Mouse (Mus musculus): ENCODE results near the gene Tnn. TPM values are rescaled to one million over a fixed set of nuclear protein-coding genes. Genes with fewer than 3 reads are reported as not detected.

Gene Tnn
- polyA plus RNA-seq (2015; fragmentation: Nextera tagmentation; extraction: Ambion mirVana), result 0.15 and 0.19 TPM in 2 replicates

DNA sequence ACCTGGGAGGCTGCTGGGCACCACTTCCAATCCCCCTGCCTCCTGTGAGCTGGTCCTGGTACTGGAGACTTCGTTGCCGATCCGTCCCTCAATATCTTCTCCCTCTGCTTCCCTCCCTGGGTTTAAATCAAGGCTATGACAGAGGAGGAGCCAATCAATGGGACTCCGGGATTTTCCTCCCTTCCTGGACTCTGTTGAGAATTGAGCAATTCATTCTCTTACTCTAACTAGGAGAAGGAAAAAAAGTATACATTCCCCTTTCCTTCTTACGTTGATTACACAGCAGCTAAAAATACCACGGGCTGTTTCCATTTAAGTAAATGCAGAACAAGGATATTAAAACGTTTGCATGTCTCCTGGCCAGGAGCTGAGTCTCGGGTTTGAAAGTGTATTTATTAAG, at the start of gene Tnn:
Gene Tnn (minus strand): TSS at position 101 of the 400 bp plus-strand sequence.
- no peak within 1 kb of the TSS for H3K4me2 ChIP-seq (ENCODE audit: low read length)
- H3K27me3 ChIP-seq (replicated peaks; ENCODE audit: control insufficient read depth, insufficient read depth, low read length), result no peaks in the 10 kb centered on the region
- no peak within 1 kb of the TSS for H3K4me3 ChIP-seq (replicated peaks; ENCODE audit: low read length)
- H3K27ac ChIP-seq (ENCODE audit: low read length), result no peak within 1 kb of the TSS
- 78% methylated on average over 8 of the region's 8 CpGs for WGBS
- H3K9me3 ChIP-seq (ENCODE audit: control insufficient read depth, low read length), result no peaks in the 10 kb centered on the region
- H3K9ac ChIP-seq (replicated peaks; ENCODE audit: low read depth, low read length), result no peak within 1 kb of the TSS
- ATAC-seq, result no peak
- no peaks in the 10 kb centered on the region for H3K36me3 ChIP-seq (ENCODE audit: control insufficient read depth, insufficient read depth)
- H3K4me1 ChIP-seq (replicated peaks; ENCODE audit: control insufficient read depth, insufficient read depth, low read length), result peaks cover 10% of the 10 kb centered on the region

DNA sequence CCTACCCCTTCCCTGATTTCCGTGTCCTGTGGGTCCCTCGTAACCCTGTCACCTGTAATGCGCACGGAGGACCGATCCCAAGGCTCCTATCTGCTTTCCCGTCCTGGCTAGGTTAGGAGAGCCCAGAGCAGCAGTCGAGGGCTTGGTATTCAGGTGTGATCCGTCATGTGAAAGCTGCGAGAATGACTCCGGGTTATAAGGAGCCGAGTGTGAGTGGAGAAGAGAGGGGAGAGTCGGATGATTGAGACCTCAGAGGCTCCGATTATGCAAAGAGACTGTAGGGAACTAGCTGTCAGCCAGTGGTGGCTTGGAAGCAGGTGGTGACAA, 41.9 kb upstream of the Tnn start:
- no peaks in the 10 kb centered on the region for H3K9me3 ChIP-seq (ENCODE audit: control insufficient read depth, low read length)
- no peak; the same call in 1 of the 2 replicates for ATAC-seq
- peak overlapping the region; percentile 95 for H3K4me3 ChIP-seq (replicated peaks; ENCODE audit: low read length)
- H3K9ac ChIP-seq (replicated peaks; ENCODE audit: low read depth, low read length), result peak overlapping the region; percentile 87
- H3K4me1 ChIP-seq (replicated peaks; ENCODE audit: control insufficient read depth, insufficient read depth, low read length), result peaks cover 13% of the 10 kb centered on the region
- no peaks in the 10 kb centered on the region for H3K27me3 ChIP-seq (replicated peaks; ENCODE audit: control insufficient read depth, insufficient read depth, low read length)
- H3K36me3 ChIP-seq (ENCODE audit: control insufficient read depth, insufficient read depth), result peaks cover 6% of the 10 kb centered on the region
- H3K27ac ChIP-seq (ENCODE audit: low read length), result peak overlapping the region; percentile 75
- 0% methylated on average over 13 of the region's 13 CpGs for whole genome bisulfite sequencing
- peak overlapping the region; percentile 96 for H3K4me2 ChIP-seq (ENCODE audit: low read length)

DNA sequence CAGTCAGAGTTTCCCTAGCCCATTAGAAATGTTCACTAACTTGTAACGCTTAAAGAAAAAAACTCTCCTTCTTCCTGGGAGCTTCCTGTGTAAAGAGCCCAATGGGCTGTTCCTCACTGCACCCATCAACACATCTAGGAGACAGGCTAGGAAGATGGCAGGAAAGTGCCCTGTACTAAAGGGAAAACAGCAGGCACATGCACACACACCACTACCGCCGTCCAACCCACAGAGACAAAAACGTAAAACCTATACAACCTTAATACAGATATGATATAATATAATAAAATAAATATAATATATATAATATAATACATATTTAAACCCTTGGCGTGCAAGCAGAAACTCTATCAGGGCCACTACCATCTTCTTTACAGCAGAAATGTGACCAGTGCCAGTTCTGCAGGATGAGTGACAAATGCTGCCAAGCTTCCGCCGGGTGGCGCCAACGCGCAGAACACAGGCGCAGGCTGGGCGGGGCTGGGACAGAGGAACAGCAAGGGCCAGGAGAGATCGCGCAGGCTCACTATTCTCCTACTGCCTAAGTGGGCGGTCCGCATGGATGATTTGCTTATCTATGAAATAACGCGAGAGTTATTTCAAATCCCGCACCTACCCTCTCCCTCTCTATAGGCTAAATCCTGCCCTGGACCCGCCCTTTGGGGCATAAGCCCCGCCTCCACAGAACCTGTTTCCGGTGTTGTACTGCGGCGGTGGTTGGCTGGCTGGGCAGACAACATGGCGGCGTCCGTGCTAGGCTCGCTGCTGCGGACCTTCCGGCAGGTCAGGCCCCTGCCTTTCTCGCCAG, 41.4 kb upstream of the Tnn start, which contains the start of gene Mrps14:
Gene Mrps14 (plus strand): TSS at position 687 of the 808 bp plus-strand sequence.
- peak within 1 kb of the TSS; percentile 95 for H3K4me3 ChIP-seq (replicated peaks; ENCODE audit: low read length)
- H3K4me1 ChIP-seq (replicated peaks; ENCODE audit: control insufficient read depth, insufficient read depth, low read length), result peaks cover 13% of the 10 kb centered on the region
- H3K9me3 ChIP-seq (ENCODE audit: control insufficient read depth, low read length), result no peaks in the 10 kb centered on the region
- peaks cover 6% of the 10 kb centered on the region; the same call in 1 of the 2 replicates for H3K36me3 ChIP-seq (ENCODE audit: control insufficient read depth, insufficient read depth)
- no peaks in the 10 kb centered on the region for H3K27me3 ChIP-seq (replicated peaks; ENCODE audit: control insufficient read depth, insufficient read depth, low read length)
- H3K27ac ChIP-seq (ENCODE audit: low read length), result peak within 1 kb of the TSS; percentile 75
- WGBS, result 6% methylated on average over 31 of the region's 31 CpGs
- ATAC-seq, result peak; percentile 99
- H3K4me2 ChIP-seq (ENCODE audit: low read length), result peak within 1 kb of the TSS; percentile 96
- H3K9ac ChIP-seq (replicated peaks; ENCODE audit: low read depth, low read length), result peak within 1 kb of the TSS; percentile 87

DNA sequence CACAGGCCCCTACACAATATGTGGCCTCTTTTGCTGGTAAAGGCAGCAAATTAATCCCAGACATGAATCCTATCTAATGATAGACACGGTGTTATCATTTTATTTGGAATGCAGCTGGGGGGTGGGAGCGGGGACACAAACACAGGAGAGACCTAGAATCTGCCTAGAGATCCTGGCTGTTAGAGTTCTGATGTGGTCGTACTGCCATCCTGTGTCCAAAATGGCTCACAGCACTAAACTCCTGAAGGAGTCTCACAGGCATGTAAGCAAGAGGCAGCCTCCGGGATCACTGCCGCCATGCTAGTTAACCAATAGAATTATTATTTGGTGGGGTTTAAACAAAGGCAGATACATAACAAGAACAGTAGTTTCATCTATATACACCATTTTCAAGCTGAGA, 31.1 kb upstream of the Tnn start:
- 18% methylated on average over 5 of the region's 5 CpGs for WGBS
- no peak overlapping the region for H3K9ac ChIP-seq (replicated peaks; ENCODE audit: low read depth, low read length)
- H3K4me2 ChIP-seq (ENCODE audit: low read length), result no peak overlapping the region
- ATAC-seq, result peak; percentile 91
- H3K27ac ChIP-seq (ENCODE audit: low read length), result no peak overlapping the region
- no peaks in the 10 kb centered on the region for H3K27me3 ChIP-seq (replicated peaks; ENCODE audit: control insufficient read depth, insufficient read depth, low read length)
- H3K9me3 ChIP-seq (ENCODE audit: control insufficient read depth, low read length), result no peaks in the 10 kb centered on the region
- no peaks in the 10 kb centered on the region for H3K36me3 ChIP-seq (ENCODE audit: control insufficient read depth, insufficient read depth)
- H3K4me3 ChIP-seq (replicated peaks; ENCODE audit: low read length), result no peak overlapping the region
- no peaks in the 10 kb centered on the region for H3K4me1 ChIP-seq (replicated peaks; ENCODE audit: control insufficient read depth, insufficient read depth, low read length)

DNA sequence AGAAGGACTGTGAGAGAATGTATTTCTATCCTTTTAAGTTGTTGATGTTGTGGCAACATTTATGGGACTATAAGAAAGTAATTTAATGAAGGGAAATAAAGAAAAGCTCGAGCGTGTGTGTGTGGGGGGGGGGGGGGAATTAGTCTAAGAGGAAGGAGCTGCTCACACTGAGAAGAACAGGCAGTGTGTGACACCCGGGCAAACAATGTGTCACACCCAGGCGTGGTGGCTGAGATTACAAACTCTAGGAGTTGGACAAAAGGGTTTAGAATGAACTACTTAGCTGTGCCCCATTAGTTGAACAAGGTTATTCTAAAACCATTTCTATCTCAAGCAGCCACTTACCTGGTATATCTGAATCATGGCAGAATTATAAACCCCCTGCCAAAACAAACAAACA, 27.8 kb upstream of the Tnn start:
- no peaks in the 10 kb centered on the region for H3K36me3 ChIP-seq (ENCODE audit: control insufficient read depth, insufficient read depth)
- no peaks in the 10 kb centered on the region for H3K4me1 ChIP-seq (replicated peaks; ENCODE audit: control insufficient read depth, insufficient read depth, low read length)
- 59% methylated on average over 4 of the region's 4 CpGs for WGBS
- H3K27me3 ChIP-seq (replicated peaks; ENCODE audit: control insufficient read depth, insufficient read depth, low read length), result no peaks in the 10 kb centered on the region
- H3K9ac ChIP-seq (replicated peaks; ENCODE audit: low read depth, low read length), result no peak overlapping the region
- H3K27ac ChIP-seq (ENCODE audit: low read length), result no peak overlapping the region
- H3K4me2 ChIP-seq (ENCODE audit: low read length), result no peak overlapping the region
- no peak overlapping the region for H3K4me3 ChIP-seq (replicated peaks; ENCODE audit: low read length)
- ATAC-seq, result no peak
- no peaks in the 10 kb centered on the region for H3K9me3 ChIP-seq (ENCODE audit: control insufficient read depth, low read length)

DNA sequence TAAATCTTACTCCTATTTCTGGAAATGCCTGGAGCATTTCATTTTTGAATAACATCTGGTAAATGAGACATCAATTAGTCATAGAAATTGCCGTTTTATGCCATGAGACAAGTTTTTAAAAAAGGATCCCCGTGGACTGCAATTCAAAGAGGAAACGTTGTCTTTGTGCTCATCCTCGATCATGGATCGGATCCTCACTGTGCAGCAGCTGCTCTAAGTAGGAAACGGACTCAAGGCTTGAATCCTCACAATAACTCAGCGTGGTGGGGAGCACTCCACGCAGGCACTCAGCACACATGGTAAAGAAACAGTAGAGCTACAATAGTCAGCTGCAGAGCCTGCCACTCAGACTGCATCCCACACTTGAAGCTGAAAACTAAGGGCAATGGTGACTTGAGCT, 23.5 kb upstream of the Tnn start:
- Histone ChIP-seq H3K27me3 (replicated peaks; ENCODE audit: control insufficient read depth, insufficient read depth, low read length) (no peaks in the 10 kb centered on the region), H3K9me3 (ENCODE audit: control insufficient read depth, low read length) (no peaks in the 10 kb centered on the region), H3K4me2 (ENCODE audit: low read length) (no peak overlapping the region), H3K4me3 (replicated peaks; ENCODE audit: low read length) (no peak overlapping the region), H3K36me3 (ENCODE audit: control insufficient read depth, insufficient read depth) (no peaks in the 10 kb centered on the region), H3K27ac (ENCODE audit: low read length) (no peak overlapping the region), H3K4me1 (replicated peaks; ENCODE audit: control insufficient read depth, insufficient read depth, low read length) (no peaks in the 10 kb centered on the region), H3K9ac (replicated peaks; ENCODE audit: low read depth, low read length) (no peak overlapping the region)
- ATAC-seq, result no peak
- 67% methylated on average over 8 of the region's 8 CpGs for WGBS

DNA sequence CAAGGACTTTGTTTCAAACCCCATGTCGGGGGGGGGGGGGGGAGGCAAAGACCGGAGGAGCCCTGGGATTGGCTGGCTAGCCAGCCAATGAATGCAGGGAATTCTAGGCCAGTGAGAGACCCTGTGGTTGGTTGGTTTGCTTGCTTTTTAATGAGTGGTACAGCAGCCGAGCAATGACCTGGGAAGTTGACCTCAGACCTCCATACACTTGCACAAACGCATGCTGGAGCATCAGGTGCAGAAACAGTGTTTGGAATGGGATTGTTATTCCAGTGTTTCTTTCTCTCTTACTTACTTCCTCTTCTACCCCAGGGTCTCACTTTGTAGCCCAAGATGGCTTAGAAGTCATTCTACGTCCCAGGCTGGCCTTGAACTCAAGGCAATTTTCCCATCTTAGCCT, 13.2 kb upstream of the Tnn start:
- Histone ChIP-seq H3K4me1 (replicated peaks; ENCODE audit: control insufficient read depth, insufficient read depth, low read length) (no peaks in the 10 kb centered on the region), H3K4me3 (replicated peaks; ENCODE audit: low read length) (no peak overlapping the region), H3K9me3 (ENCODE audit: control insufficient read depth, low read length) (no peaks in the 10 kb centered on the region), H3K36me3 (ENCODE audit: control insufficient read depth, insufficient read depth) (no peaks in the 10 kb centered on the region), H3K9ac (replicated peaks; ENCODE audit: low read depth, low read length) (no peak overlapping the region), H3K27ac (ENCODE audit: low read length) (no peak overlapping the region), H3K4me2 (ENCODE audit: low read length) (no peak overlapping the region), H3K27me3 (replicated peaks; ENCODE audit: control insufficient read depth, insufficient read depth, low read length) (no peaks in the 10 kb centered on the region)
- WGBS, result 84% methylated on average over 3 of the region's 5 CpGs
- ATAC-seq, result no peak

DNA sequence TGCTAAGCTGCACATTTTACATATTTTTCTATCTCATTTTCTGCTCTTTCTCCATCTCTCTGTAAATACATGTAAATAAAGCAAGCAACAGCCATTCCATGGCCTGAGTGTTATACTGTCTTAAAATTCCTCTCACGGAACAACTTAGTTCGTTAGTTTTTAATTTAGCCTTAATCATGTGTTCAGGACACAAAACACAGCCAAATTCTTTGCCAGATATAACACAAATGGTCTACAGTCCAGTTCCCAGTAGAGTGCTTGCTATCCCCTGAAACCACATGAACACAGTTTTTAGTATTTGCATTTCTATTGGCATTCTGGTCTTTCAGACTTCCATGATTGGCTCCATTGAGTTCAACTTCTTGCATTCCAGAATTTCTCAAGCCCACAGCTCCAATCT, 4.8 kb upstream of the Tnn start:
- H3K4me2 ChIP-seq (ENCODE audit: low read length), result no peak overlapping the region
- no peaks in the 10 kb centered on the region for H3K27me3 ChIP-seq (replicated peaks; ENCODE audit: control insufficient read depth, insufficient read depth, low read length)
- H3K4me1 ChIP-seq (replicated peaks; ENCODE audit: control insufficient read depth, insufficient read depth, low read length), result no peaks in the 10 kb centered on the region
- no peak overlapping the region for H3K9ac ChIP-seq (replicated peaks; ENCODE audit: low read depth, low read length)
- ATAC-seq, result peak; percentile 58; the same call in 1 of the 2 replicates
- WGBS, result 35% methylated on average over 2 of the region's 2 CpGs
- no peaks in the 10 kb centered on the region for H3K9me3 ChIP-seq (ENCODE audit: control insufficient read depth, low read length)
- no peaks in the 10 kb centered on the region for H3K36me3 ChIP-seq (ENCODE audit: control insufficient read depth, insufficient read depth)
- no peak overlapping the region for H3K4me3 ChIP-seq (replicated peaks; ENCODE audit: low read length)
- no peak overlapping the region for H3K27ac ChIP-seq (ENCODE audit: low read length)

DNA sequence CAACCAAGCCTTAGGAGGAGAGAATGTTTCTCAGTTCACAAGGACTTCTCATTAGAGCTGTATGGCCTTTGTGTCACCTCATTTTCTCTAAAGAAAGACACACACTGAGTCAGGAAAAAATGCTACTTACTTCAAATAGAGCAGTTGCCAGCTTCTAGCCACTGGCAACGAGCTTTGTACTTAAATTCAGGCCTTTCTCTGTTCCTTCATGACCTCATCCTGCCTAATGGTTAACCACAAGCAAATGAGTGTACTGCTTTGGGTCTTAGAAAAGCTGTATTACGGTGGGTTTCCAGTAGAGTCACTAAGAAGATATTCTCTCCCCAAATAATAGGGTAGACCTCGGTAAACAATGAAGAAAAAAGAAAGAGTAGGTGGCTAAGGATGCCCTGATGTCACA, 2.7 kb downstream of the Tnn start:
- Histone ChIP-seq H3K27me3 (replicated peaks; ENCODE audit: control insufficient read depth, insufficient read depth, low read length) (no peaks in the 10 kb centered on the region), H3K36me3 (ENCODE audit: control insufficient read depth, insufficient read depth) (no peaks in the 10 kb centered on the region), H3K9ac (replicated peaks; ENCODE audit: low read depth, low read length) (no peak overlapping the region), H3K4me2 (ENCODE audit: low read length) (no peak overlapping the region), H3K9me3 (ENCODE audit: control insufficient read depth, low read length) (no peaks in the 10 kb centered on the region), H3K4me3 (replicated peaks; ENCODE audit: low read length) (no peak overlapping the region), H3K4me1 (replicated peaks; ENCODE audit: control insufficient read depth, insufficient read depth, low read length) (peaks cover 10% of the 10 kb centered on the region), H3K27ac (ENCODE audit: low read length) (no peak overlapping the region)
- WGBS, result 33% methylated on average over 3 of the region's 3 CpGs
- no peak for ATAC-seq
